8 mouse cellular contexts compared by ENCODE assay signal in genomic region chrX:98890072-98890405, GRCm38 (mm10). TPM values are rescaled to one million over a fixed set of nuclear protein-coding genes. Genes with fewer than 3 reads are reported as not detected.
DNase-seq lines count a peak whose midpoint lies in the region; ATAC-seq lines count a peak whose summit lies in the region.

No protein-coding gene starts in this region.

- ATAC-seq in lung, embryonic 16.5 days (ENCODE audit: low read depth), result 0 out of 2 replicates have a peak, but pooled peaks have one; percentile 6
- no peak; the same call in 1 of the 2 replicates for ATAC-seq in forebrain, embryonic 11.5 days (replicated peaks; ENCODE audit: low FRiP score)
- ATAC-seq in limb, embryonic 11.5 days (ENCODE audit: insufficient number of reproducible peaks, low FRiP score, low TSS enrichment, low read depth), result no peak
- no peak for ATAC-seq in neural tube, embryonic 14.5 days (ENCODE audit: low read depth)
- no peak for ATAC-seq in granulocyte monocyte progenitor cell, adult 5-6 weeks (replicated peaks; ENCODE audit: poor library complexity, severe bottlenecking)

- peak overlapping the region; percentile 68 for H3K4me2 ChIP-seq in lung, embryonic 16.5 days (ENCODE audit: low read depth, low read length)
- peak overlapping the region; percentile 54 for H3K4me2 ChIP-seq in forebrain, embryonic 11.5 days (ENCODE audit: low read depth, low read length, severe bottlenecking)
- H3K4me2 ChIP-seq in limb, embryonic 11.5 days (ENCODE audit: low read depth, severe bottlenecking), result peak overlapping the region; percentile 50
- H3K4me2 ChIP-seq in neural tube, embryonic 14.5 days (ENCODE audit: low read depth, low read length), result peak overlapping the region; percentile 47

- peak overlapping the region; percentile 83 for H3K27ac ChIP-seq in lung, embryonic 16.5 days (ENCODE audit: low read length)
- no peak overlapping the region for H3K27ac ChIP-seq in forebrain, embryonic 11.5 days (ENCODE audit: low read depth, low read length)
- no peak overlapping the region for H3K27ac ChIP-seq in limb, embryonic 11.5 days (replicated peaks; ENCODE audit: low read depth, low read length)
- peak overlapping the region; percentile 84 for H3K27ac ChIP-seq in neural tube, embryonic 14.5 days (ENCODE audit: low read depth, low read length)

- H3K9ac ChIP-seq in lung, embryonic 16.5 days (ENCODE audit: low read length), result peak overlapping the region; percentile 58
- peak overlapping the region; percentile 61 for H3K9ac ChIP-seq in forebrain, embryonic 11.5 days (ENCODE audit: low read length)
- H3K9ac ChIP-seq in limb, embryonic 11.5 days (ENCODE audit: low read length), result peak overlapping the region; percentile 47
- peak overlapping the region; percentile 63 for H3K9ac ChIP-seq in neural tube, embryonic 14.5 days (replicated peaks; ENCODE audit: low read depth, low read length)

- H3K27me3 ChIP-seq in lung, embryonic 16.5 days (ENCODE audit: control insufficient read depth, insufficient read depth, low read depth, low read length), result peaks cover 3% of the 10 kb centered on the region; the same call in 1 of the 2 replicates
- peaks cover 5% of the 10 kb centered on the region; the same call in 1 of the 2 replicates for H3K27me3 ChIP-seq in forebrain, embryonic 11.5 days (ENCODE audit: control insufficient read depth, insufficient read depth, low read length)
- peaks cover 20% of the 10 kb centered on the region for H3K27me3 ChIP-seq in limb, embryonic 11.5 days (ENCODE audit: control insufficient read depth, insufficient read depth, low read length)
- H3K27me3 ChIP-seq in neural tube, embryonic 14.5 days (ENCODE audit: control insufficient read depth, insufficient read depth, low read length), result no peaks in the 10 kb centered on the region

- DNase-seq in lung, postnatal 10 days, result no peak
- no peak for DNase-seq in forebrain, embryonic 11.5 days (ENCODE audit: low spot score)
- no peak for DNase-seq in limb, embryonic 11.5 days (ENCODE audit: low spot score)
- no peak for DNase-seq in layer of hippocampus, postnatal 10 days (ENCODE audit: low spot score in 2 of 2)
- no peak for DNase-seq in ovary, postnatal 36 days (ENCODE audit: low spot score)

- WGBS in lung, embryonic 16.5 days, result 13% methylated on average over 14 of the region's 14 CpGs
- WGBS in forebrain, embryonic 11.5 days, result 15% methylated on average over 14 of the region's 14 CpGs
- 14% methylated on average over 14 of the region's 14 CpGs for WGBS in limb, embryonic 11.5 days
- WGBS in neural tube, embryonic 14.5 days, result 17% methylated on average over 14 of the region's 14 CpGs

- no peaks in the 10 kb centered on the region for H3K36me3 ChIP-seq in lung, embryonic 16.5 days (ENCODE audit: control insufficient read depth, insufficient read depth, low read length)
- H3K36me3 ChIP-seq in forebrain, embryonic 11.5 days (ENCODE audit: control insufficient read depth, insufficient read depth, low read length), result no peaks in the 10 kb centered on the region
- H3K36me3 ChIP-seq in limb, embryonic 11.5 days (ENCODE audit: control insufficient read depth, insufficient read depth, low read length), result no peaks in the 10 kb centered on the region
- no peaks in the 10 kb centered on the region for H3K36me3 ChIP-seq in neural tube, embryonic 14.5 days (ENCODE audit: control insufficient read depth, insufficient read depth, low read length)

- H3K9me3 ChIP-seq in lung, embryonic 16.5 days (ENCODE audit: control insufficient read depth, low read length), result no peaks in the 10 kb centered on the region
- no peaks in the 10 kb centered on the region for H3K9me3 ChIP-seq in forebrain, embryonic 11.5 days (ENCODE audit: control insufficient read depth, low read length)
- H3K9me3 ChIP-seq in limb, embryonic 11.5 days (ENCODE audit: control insufficient read depth, low read length), result no peaks in the 10 kb centered on the region
- no peaks in the 10 kb centered on the region for H3K9me3 ChIP-seq in neural tube, embryonic 14.5 days (ENCODE audit: control insufficient read depth, low read length)

- peak overlapping the region; percentile 60 for H3K4me3 ChIP-seq in lung, embryonic 16.5 days (ENCODE audit: low read length)
- H3K4me3 ChIP-seq in forebrain, embryonic 11.5 days (ENCODE audit: low read depth, low read length), result peak overlapping the region; percentile 50
- H3K4me3 ChIP-seq in limb, embryonic 11.5 days (ENCODE audit: low read depth, low read length), result peak overlapping the region; percentile 45
- H3K4me3 ChIP-seq in neural tube, embryonic 14.5 days (ENCODE audit: low read depth, low read length), result peak overlapping the region; percentile 47

- 0 out of 2 replicates have a peak, but pooled peaks cover 5% of the 10 kb centered on the region for H3K4me1 ChIP-seq in lung, embryonic 16.5 days (replicated peaks; ENCODE audit: control insufficient read depth, insufficient read depth, low read length)
- no peaks in the 10 kb centered on the region for H3K4me1 ChIP-seq in forebrain, embryonic 11.5 days (replicated peaks; ENCODE audit: control insufficient read depth, insufficient read depth, low read length)
- H3K4me1 ChIP-seq in limb, embryonic 11.5 days (ENCODE audit: control insufficient read depth, insufficient read depth, low read length), result no peaks in the 10 kb centered on the region
- H3K4me1 ChIP-seq in neural tube, embryonic 14.5 days (ENCODE audit: control insufficient read depth, insufficient read depth, low read length), result no peaks in the 10 kb centered on the region

RNA-seq across cellular contexts. Expression of gene Ophn1, which starts 0.8 kb away (rescaled TPM):
- polyA plus RNA-seq in lung, embryonic 16.5 days (2015; fragmentation: Nextera tagmentation; extraction: Ambion mirVana), result 19.1 and 19.3 TPM in 2 replicates
- polyA plus RNA-seq in forebrain, embryonic 11.5 days (2014; fragmentation: Nextera tagmentation; extraction: Ambion mirVana), result 19.6 and 20.5 TPM in 2 replicates
- 9.8 and 12.6 TPM in 2 replicates for polyA plus RNA-seq in limb, embryonic 11.5 days (2014; fragmentation: Nextera tagmentation; extraction: Ambion mirVana)
- 47.8 and 55.0 TPM in 2 replicates for polyA plus RNA-seq in neural tube, embryonic 14.5 days (2014; fragmentation: Nextera tagmentation; extraction: Ambion mirVana)
- 10 to 100 TPM; 38.1 to 40.3 TPM for total RNA-seq in layer of hippocampus, postnatal 10 days (2021)
- total RNA-seq in granulocyte monocyte progenitor cell, adult 5-6 weeks (2014; fragmentation: Nextera tagmentation), result 2.1 and 2.9 TPM in 2 replicates
- 1.6 and 2.8 TPM in 2 replicates for total RNA-seq in granulocyte monocyte progenitor cell, adult 5-6 weeks (2017)

RNA-seq across cellular contexts. Expression of gene Yipf6, which starts 46.1 kb away (rescaled TPM):
- 37.5 and 38.2 TPM in 2 replicates for polyA plus RNA-seq in lung, embryonic 16.5 days (2015; fragmentation: Nextera tagmentation; extraction: Ambion mirVana)
- 23.1 and 24.2 TPM in 2 replicates for polyA plus RNA-seq in forebrain, embryonic 11.5 days (2014; fragmentation: Nextera tagmentation; extraction: Ambion mirVana)
- 15.8 and 16.6 TPM in 2 replicates for polyA plus RNA-seq in limb, embryonic 11.5 days (2014; fragmentation: Nextera tagmentation; extraction: Ambion mirVana)
- polyA plus RNA-seq in neural tube, embryonic 14.5 days (2014; fragmentation: Nextera tagmentation; extraction: Ambion mirVana), result 22.2 and 24.7 TPM in 2 replicates
- total RNA-seq in layer of hippocampus, postnatal 10 days (2021), result 10 to 100 TPM; 35.9 to 37.2 TPM
- 14.2 and 15.6 TPM in 2 replicates for total RNA-seq in granulocyte monocyte progenitor cell, adult 5-6 weeks (2014; fragmentation: Nextera tagmentation)
- total RNA-seq in granulocyte monocyte progenitor cell, adult 5-6 weeks (2017), result 18.9 and 28.9 TPM in 2 replicates

Comparison
In these comparisons a context has a peak if more than half of its experiments do, and no peak if none do; other contexts are left out.
1. H3K27ac ChIP-seq: peak in lung, embryonic 16.5 days (single experiment) and neural tube, embryonic 14.5 days (single experiment); none in forebrain, embryonic 11.5 days (single experiment) and limb, embryonic 11.5 days (single experiment).
2. Peak in every context shown above with its lines, with median percentiles within 50 percentile points of each other: H3K4me2 ChIP-seq, H3K4me3 ChIP-seq and H3K9ac ChIP-seq.